Mouse (Mus musculus) liver, postnatal 0 days (tissue): ENCODE measurements around the gene Kcnip1. TPM values are rescaled to one million over a fixed set of nuclear protein-coding genes. Genes with fewer than 3 reads are reported as not detected.

ENCODE experiments used
- ATAC-seq: fragments of 200-750 bp; cut with Nextera tagmentation; 2 replicates; pipeline ENCODE4 v1.8.0; 2017; ENCODE audit warnings: mild to moderate bottlenecking, moderate library complexity
- DNase-seq: peaks from one replicate; pipeline ENCODE4 v3.0.0-alpha.2; 2016
- H3K27ac ChIP-seq: fragments of 300-500 bp; sonication (generic); 2 replicates; pipeline ENCODE4 v1.5.1; 2014; ENCODE audit warnings: antibody characterized with exemption, moderate library complexity, mild to moderate bottlenecking, low read depth
- H3K27me3 ChIP-seq: fragments of 300-500 bp; sonication (generic); 2 replicates; pipeline ENCODE4 v1.6.1; 2014; ENCODE audit warnings: low read length, control low read depth, mixed read lengths; ENCODE audit not compliant: insufficient read depth
- H3K36me3 ChIP-seq: fragments of 300-500 bp; sonication (generic); replicated peaks from 2 replicates; pipeline ENCODE4 v1.6.1; 2014; ENCODE audit warnings: mild to moderate bottlenecking, control low read depth, low read length, moderate library complexity, mixed read lengths; ENCODE audit not compliant: insufficient read depth
- H3K4me1 ChIP-seq: fragments of 300-500 bp; sonication (generic); 2 replicates; pipeline ENCODE4 v1.6.1; 2014; ENCODE audit warnings: antibody characterized with exemption, mild to moderate bottlenecking, control low read depth; ENCODE audit not compliant: insufficient read depth
- H3K4me2 ChIP-seq: fragments of 300-500 bp; sonication (generic); 2 replicates; pipeline ENCODE4 v1.6.1; 2014; ENCODE audit warnings: low read depth, mild to moderate bottlenecking, low read length, moderate library complexity, mixed read lengths
- H3K4me3 ChIP-seq: fragments of 300-500 bp; sonication (generic); 2 replicates; pipeline ENCODE4 v1.5.1; 2014; ENCODE audit warnings: low read depth, low read length
- H3K9ac ChIP-seq: fragments of 300-500 bp; sonication (generic); replicated peaks from 2 replicates; pipeline ENCODE4 v1.6.1; 2014; ENCODE audit warnings: mild to moderate bottlenecking, moderate library complexity
- H3K9me3 ChIP-seq: fragments of 300-500 bp; sonication (generic); 2 replicates; pipeline ENCODE4 v1.6.1; 2016; ENCODE audit warnings: mild to moderate bottlenecking, control low read depth, low read length, mixed read lengths
- CTCF ChIP-seq: sonication (generic); IDR thresholded peaks from 2 replicates; pipeline ENCODE4 v1.5.1; 2016; ENCODE audit warnings: antibody characterized with exemption, low read depth
- EP300 ChIP-seq: IDR thresholded peaks from 2 replicates; pipeline ENCODE4 v1.6.1; 2016; ENCODE audit warnings: antibody characterized with exemption, low read depth, mild to moderate bottlenecking
- WGBS: fragments of 180-500 bp; shearing (Covaris S2); extraction: QIAGEN DNeasy Blood & Tissue Kit; methylation state at CpG from one replicate; pipeline ENCODE4 v1.1.7; 2014; ENCODE audit not compliant: insufficient replicate concordance; 5-methylcytosine and 5-hydroxymethylcytosine counted together
- polyA plus RNA-seq: library from polyadenylated mRNA; unstranded; fragments of >200 nt; fragmentation: Nextera tagmentation; extraction: Ambion mirVana; gene quantifications from 2 replicates; pipeline ENCODE4 v1.2.1, GENCODE M21; 2015

Gene Kcnip1
- polyA plus RNA-seq, 1 experiment from 2014 or later = not detected

- Histone ChIP-seq H3K4me2 (no peak overlapping the region), H3K27me3 (no peaks in the 10 kb centered on the region), H3K27ac (no peak overlapping the region), H3K9ac (no peak overlapping the region), H3K4me3 (no peak overlapping the region), H3K4me1 (no peaks in the 10 kb centered on the region), H3K36me3 (no peaks in the 10 kb centered on the region), H3K9me3 (no peaks in the 10 kb centered on the region)
- no peak for ATAC-seq
- no peak for DNase-seq
- WGBS = 34% methylated on average over 7 of the region's 7 CpGs
- TF ChIP-seq CTCF (no peak), EP300 (no peak)
These were observed 30.8 kb downstream of the Kcnip1 start for GRCm38 (mm10) chr11:33962178-33962577.

GRCm38 (mm10) chr11:33958713-33959112 is 34.2 kb downstream of the Kcnip1 start:
- H3K27me3 ChIP-seq = no peaks in the 10 kb centered on the region
- 65% methylated on average over 8 of the region's 8 CpGs for WGBS
- H3K36me3 ChIP-seq = no peaks in the 10 kb centered on the region
- peak; percentile 57 for DNase-seq
- H3K9me3 ChIP-seq = no peaks in the 10 kb centered on the region
- ATAC-seq = no peak
- no peak overlapping the region for H3K4me2 ChIP-seq
- no peak for TF ChIP-seq EP300
- peak; percentile 67 for TF ChIP-seq CTCF
- H3K27ac ChIP-seq = no peak overlapping the region
- no peak overlapping the region for H3K4me3 ChIP-seq
- H3K4me1 ChIP-seq = no peaks in the 10 kb centered on the region
- H3K9ac ChIP-seq = no peak overlapping the region

GRCm38 (mm10) chr11:33957595-33957994 is 35.4 kb downstream of the Kcnip1 start:
- WGBS = 79% methylated on average over 6 of the region's 6 CpGs
- H3K4me3 ChIP-seq = no peak overlapping the region
- TF ChIP-seq EP300 (no peak), CTCF (no peak)
- no peak for DNase-seq
- no peak overlapping the region for H3K9ac ChIP-seq
- H3K4me2 ChIP-seq = no peak overlapping the region
- no peak overlapping the region for H3K27ac ChIP-seq
- no peaks in the 10 kb centered on the region for H3K9me3 ChIP-seq
- H3K27me3 ChIP-seq = no peaks in the 10 kb centered on the region
- no peaks in the 10 kb centered on the region for H3K4me1 ChIP-seq
- no peak for ATAC-seq
- H3K36me3 ChIP-seq = no peaks in the 10 kb centered on the region

DNA sequence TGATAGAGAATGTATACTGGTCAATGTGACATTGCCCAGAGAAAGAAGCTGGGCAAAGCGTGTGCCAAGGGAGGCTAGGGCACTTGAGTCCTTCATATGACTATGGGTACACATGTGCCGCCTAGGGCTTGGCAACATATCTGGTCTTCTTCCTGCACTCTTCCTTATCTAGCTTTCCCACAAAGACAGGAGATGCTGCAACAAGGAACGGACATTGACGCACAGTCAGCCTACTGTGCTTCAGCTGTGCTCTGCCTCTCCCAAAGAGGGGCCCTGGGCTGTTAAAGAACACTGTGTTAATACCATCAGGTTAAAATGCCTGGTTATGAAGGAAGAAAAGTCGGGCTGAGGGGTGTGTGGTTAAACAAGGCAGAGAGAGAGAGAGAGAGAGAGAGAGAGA is 36.3 kb downstream of the Kcnip1 start:
- Histone ChIP-seq H3K4me1 (no peaks in the 10 kb centered on the region), H3K4me3 (no peak overlapping the region), H3K27ac (no peak overlapping the region), H3K27me3 (no peaks in the 10 kb centered on the region), H3K36me3 (no peaks in the 10 kb centered on the region), H3K9ac (no peak overlapping the region), H3K9me3 (no peaks in the 10 kb centered on the region), H3K4me2 (no peak overlapping the region)
- ATAC-seq = no peak
- DNase-seq = no peak
- 65% methylated on average over 5 of the region's 5 CpGs for WGBS
- TF ChIP-seq CTCF (no peak), EP300 (no peak)

- DNase-seq (no peak), ATAC-seq (no peak)
- no peaks in the 10 kb centered on the region for H3K9me3 ChIP-seq
- whole genome bisulfite sequencing = 74% methylated on average over 4 of the region's 4 CpGs
- H3K4me2 ChIP-seq = no peak overlapping the region
- no peak overlapping the region for H3K4me3 ChIP-seq
- TF ChIP-seq EP300 = no peak
- no peak overlapping the region for H3K9ac ChIP-seq
- H3K27me3 ChIP-seq = no peaks in the 10 kb centered on the region
- H3K27ac ChIP-seq = no peak overlapping the region
- H3K4me1 ChIP-seq = no peaks in the 10 kb centered on the region
- H3K36me3 ChIP-seq = no peaks in the 10 kb centered on the region
These were observed 37.0 kb downstream of the Kcnip1 start for GRCm38 (mm10) chr11:33955982-33956381.

DNA sequence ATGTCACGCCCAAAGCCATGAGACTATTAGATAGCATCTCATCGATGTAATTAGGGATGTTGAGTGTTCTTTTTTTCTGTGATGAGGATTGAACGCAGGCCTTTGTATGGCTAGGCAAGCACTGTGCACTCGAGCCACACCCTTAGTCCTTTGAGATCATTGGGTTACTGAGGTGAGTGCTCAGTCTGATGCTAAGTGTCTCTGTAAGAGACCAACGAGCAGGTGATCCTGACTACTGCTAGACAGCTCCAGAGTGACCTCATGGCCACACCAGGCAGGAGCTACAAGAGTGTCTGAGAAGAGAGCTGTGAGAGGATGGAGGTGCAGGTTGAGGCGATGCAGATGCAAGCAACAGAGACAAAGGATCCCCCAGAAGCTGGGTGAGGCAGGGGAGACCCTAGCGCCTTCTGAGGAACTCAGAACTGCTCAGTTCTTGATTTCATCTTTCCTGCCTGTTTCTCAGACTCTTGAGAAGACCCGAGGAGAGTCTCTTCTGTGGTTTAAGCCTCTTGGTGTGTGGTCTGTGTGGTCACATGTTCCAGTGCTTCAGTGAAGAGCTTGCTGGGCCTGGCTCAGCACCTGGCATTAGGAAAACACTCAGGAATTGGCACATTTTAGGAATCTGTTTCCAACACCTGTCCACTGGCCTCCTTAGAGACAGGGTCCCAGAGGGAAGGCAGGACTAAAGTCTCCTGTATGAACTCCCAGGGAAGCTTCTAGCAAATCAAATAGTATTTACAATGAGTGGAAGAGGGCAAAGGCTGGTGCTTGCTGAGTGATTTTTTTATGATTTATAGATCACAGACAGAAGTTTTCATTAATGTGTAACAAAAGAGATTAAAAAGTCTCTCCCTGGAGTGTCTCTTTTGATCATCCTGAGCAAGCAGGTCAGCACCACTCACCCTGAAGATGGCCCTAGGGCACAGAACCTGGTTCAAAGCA is 41.0 kb downstream of the Kcnip1 start:
- Histone ChIP-seq H3K4me1 (no peaks in the 10 kb centered on the region), H3K4me2 (no peak overlapping the region), H3K27ac (no peak overlapping the region), H3K27me3 (no peaks in the 10 kb centered on the region), H3K4me3 (no peak overlapping the region), H3K9ac (no peak overlapping the region), H3K9me3 (no peaks in the 10 kb centered on the region), H3K36me3 (no peaks in the 10 kb centered on the region)
- ATAC-seq = no peak
- TF ChIP-seq EP300 = no peak
- no peak for TF ChIP-seq CTCF
- no peak for DNase-seq
- 66% methylated on average over 8 of the region's 8 CpGs for WGBS
